15 mouse cellular contexts compared by ENCODE assay signal in genomic region chr6:56899601-56900000, GRCm38 (mm10). TPM values are rescaled to one million over a fixed set of nuclear protein-coding genes. Genes with fewer than 3 reads are reported as not detected.
DNase-seq lines count a peak whose midpoint lies in the region; ATAC-seq and TF ChIP-seq lines count a peak whose summit lies in the region.
"Had no signal": no experiment of that assay in that cellular context is flagged by ENCODE, and none has a peak within 500 bp of the region (broad histone marks: within the 10 kb centered on the region; RNA-seq: fewer than 3 reads in every experiment).

No protein-coding gene starts in this region.

- H3K27ac ChIP-seq in kidney, adult 2 months (ENCODE audit: insufficient read depth, low read depth, low read length), result no peak overlapping the region
- H3K27ac ChIP-seq in heart, embryonic 14.5 days (replicated peaks in 1 of 2; ENCODE audit: control insufficient read depth in 1 of 2, insufficient read depth in 1 of 2, low read depth in 2 of 2, low read length in 2 of 2), result peak overlapping the region; percentile 15 to 67
- H3K27ac ChIP-seq: embryonic facial prominence, embryonic 12.5 days; forebrain, embryonic 12.5 days; neural tube, embryonic 13.5 days had no signal

- H3K9ac ChIP-seq in heart, embryonic 14.5 days (ENCODE audit: low read length), result peak overlapping the region; percentile 13; the same call in 1 of the 2 replicates
- H3K9ac ChIP-seq: embryonic facial prominence, embryonic 12.5 days; forebrain, embryonic 12.5 days; neural tube, embryonic 13.5 days had no signal

- DNase-seq in kidney, adult 2 months, result peak; percentile 13
- DNase-seq in kidney, postnatal 14 days, result no peak
- peak; percentile 24 for DNase-seq in gastrocnemius, postnatal 10 days
- DNase-seq in skeletal muscle tissue, adult 2 months (ENCODE audit: low read depth, low spot score), result peak; percentile 89
- no peak for DNase-seq in cerebellum, adult 9-11 months
- DNase-seq in layer of hippocampus, postnatal 25 days (ENCODE audit: extremely low spot score in 1 of 2, low spot score in 1 of 2), result no peak
- DNase-seq: cerebellum, postnatal 10 days; layer of hippocampus, adult 9-11 months; thymus, postnatal 25 days had no signal

- no peaks in the 10 kb centered on the region for H3K9me3 ChIP-seq in heart, embryonic 14.5 days (ENCODE audit: control insufficient read depth, low read length)
- H3K9me3 ChIP-seq: embryonic facial prominence, embryonic 12.5 days; forebrain, embryonic 12.5 days; neural tube, embryonic 13.5 days had no signal

- no peak for TF ChIP-seq POLR2A in kidney, adult 2 months (IDR thresholded peaks at IDR 0.05; ENCODE audit: low read depth, low read length)

- H3K36me3 ChIP-seq in kidney, adult 2 months (ENCODE audit: control insufficient read depth, insufficient read depth, low read length), result no peaks in the 10 kb centered on the region
- no peaks in the 10 kb centered on the region for H3K36me3 ChIP-seq in heart, embryonic 14.5 days (ENCODE audit: control insufficient read depth, insufficient read depth, low read length)
- H3K36me3 ChIP-seq: embryonic facial prominence, embryonic 12.5 days; forebrain, embryonic 12.5 days; neural tube, embryonic 13.5 days had no signal

- no peak for ATAC-seq in heart, embryonic 14.5 days (ENCODE audit: insufficient number of reproducible peaks, insufficient read depth, low FRiP score, low read depth)
- ATAC-seq: lung, postnatal 0 days; midbrain, embryonic 16.5 days had no signal

- H3K27me3 ChIP-seq in kidney, adult 2 months (replicated peaks; ENCODE audit: control insufficient read depth, insufficient read depth, low read length), result no peaks in the 10 kb centered on the region
- no peaks in the 10 kb centered on the region for H3K27me3 ChIP-seq in heart, embryonic 14.5 days (ENCODE audit: control insufficient read depth, insufficient read depth, low read length)
- H3K27me3 ChIP-seq: embryonic facial prominence, embryonic 12.5 days; forebrain, embryonic 12.5 days; neural tube, embryonic 13.5 days had no signal

- no peak overlapping the region for H3K4me3 ChIP-seq in kidney, adult 2 months (ENCODE audit: insufficient read depth, low read depth, low read length)
- no peak overlapping the region; a peak in 1 of 4 replicates for H3K4me3 ChIP-seq in heart, embryonic 14.5 days (ENCODE audit: control insufficient read depth in 1 of 2, insufficient read depth in 1 of 2, low read depth in 1 of 2, low read length in 2 of 2)
- H3K4me3 ChIP-seq: embryonic facial prominence, embryonic 12.5 days; forebrain, embryonic 12.5 days; neural tube, embryonic 13.5 days had no signal

- H3K4me1 ChIP-seq in kidney, adult 2 months (ENCODE audit: control insufficient read depth, insufficient read depth, low read length), result peaks cover 3% of the 10 kb centered on the region; the same call in 1 of the 2 replicates
- H3K4me1 ChIP-seq in heart, embryonic 14.5 days (ENCODE audit: control insufficient read depth in 2 of 2, insufficient read depth in 2 of 2, low read length in 2 of 2), result peaks cover 15 to 44% of the 10 kb centered on the region in 2 experiments

- no peak for TF ChIP-seq CTCF in kidney, adult 2 months (conservative IDR thresholded peaks at IDR 0.05; ENCODE audit: insufficient read depth, insufficient read length, low read depth, low read length)

- H3K4me2 ChIP-seq in heart, embryonic 14.5 days (ENCODE audit: low read length), result peak overlapping the region; percentile 64
- H3K4me2 ChIP-seq: embryonic facial prominence, embryonic 12.5 days; forebrain, embryonic 12.5 days; neural tube, embryonic 13.5 days had no signal

- 48% methylated on average over 3 of the region's 3 CpGs for WGBS in kidney, adult 2 months
- 37% methylated on average over 3 of the region's 3 CpGs for WGBS in heart, embryonic 14.5 days

RNA-seq across cellular contexts. Expression of gene Nt5c3, which starts 24.1 kb away (rescaled TPM):
- polyA plus RNA-seq in kidney, adult 2 months (2012; rRNA removed), result 13.3 and 15.1 TPM in 2 replicates
- 10 to 100 TPM; 50.8 to 60.3 TPM for total RNA-seq in gastrocnemius, postnatal 10 days (2021)
- 72.8 and 74.8 TPM in 2 replicates for polyA plus RNA-seq in heart, embryonic 14.5 days (2014; fragmentation: Nextera tagmentation; extraction: Ambion mirVana)
- total RNA-seq in layer of hippocampus, postnatal 25 days (2021), result 10 to 100 TPM; 40.9 TPM

RNA-seq across cellular contexts. Expression of gene Vmn1r4, which starts 24.2 kb away (rescaled TPM):
- polyA plus RNA-seq in kidney, adult 2 months (2012; rRNA removed), result 0.14 and 0.15 TPM in 2 replicates
- under 1 TPM; 0.20 to 0.23 TPM for total RNA-seq in gastrocnemius, postnatal 10 days (2021)
- polyA plus RNA-seq in heart, embryonic 14.5 days (2014; fragmentation: Nextera tagmentation; extraction: Ambion mirVana), result 0.09 and 0.19 TPM in 2 replicates
- total RNA-seq in layer of hippocampus, postnatal 25 days (2021), result under 1 TPM; 0.16 to 0.22 TPM

Comparison
In these comparisons a context has a peak if more than half of its experiments do, and no peak if none do; other contexts are left out.
1. DNase-seq: peak in kidney, adult 2 months (single experiment), gastrocnemius, postnatal 10 days (single experiment) and skeletal muscle tissue, adult 2 months (single experiment); none in kidney, postnatal 14 days (single experiment), cerebellum, adult 9-11 months (single experiment) and layer of hippocampus, postnatal 25 days (0 of 2).